Mouse (Mus musculus) CD8-positive naive resting alpha-beta T cell, adult 2 months (primary cell): Measurements from ENCODE around the gene Gm11639.
A peak's percentile ranks its signal among the peaks of the same experiment; 100 is the strongest.

Experiments used
- DNase-seq, 2 experiments: peaks; one replicate each; pipeline ENCODE4 v3.0.0; 2022; ENCODE audit warnings: low read depth in 2 of 2, low spot score in 2 of 2

Gm11639 gene

GRCm38 (mm10) chr11:104685548-104685947 lies at the start of gene Gm11639:
TSS of gene Gm11639 (plus strand) at chr11:104685707.
- no peak for DNase-seq

GRCm38 (mm10) chr11:104637010-104637409 lies 48.5 kb upstream of the Gm11639 start:
- no peak for DNase-seq

- DNase-seq = no peak
Observed at GRCm38 (mm10) chr11:104638006-104638405, 47.5 kb upstream of the Gm11639 start.

- DNase-seq = no peak
Observed at GRCm38 (mm10) chr11:104638906-104639305, 46.6 kb upstream of the Gm11639 start.

- DNase-seq = no peak
Observed at GRCm38 (mm10) chr11:104639634-104640033, 45.9 kb upstream of the Gm11639 start.

- DNase-seq = no peak
Observed at GRCm38 (mm10) chr11:104640894-104641293, 44.6 kb upstream of the Gm11639 start.

GRCm38 (mm10) chr11:104643236-104643635 lies 42.3 kb upstream of the Gm11639 start:
- no peak for DNase-seq

GRCm38 (mm10) chr11:104645402-104645801 lies 40.1 kb upstream of the Gm11639 start:
- no peak for DNase-seq

- no peak for DNase-seq
Observed at GRCm38 (mm10) chr11:104646173-104646572, 39.3 kb upstream of the Gm11639 start.

GRCm38 (mm10) chr11:104646611-104647010 lies 38.9 kb upstream of the Gm11639 start:
- no peak for DNase-seq

- DNase-seq = no peak
Observed at GRCm38 (mm10) chr11:104647188-104647867, 38.2 kb upstream of the Gm11639 start.

- peak; percentile 68 to 76 for DNase-seq
Observed at GRCm38 (mm10) chr11:104648571-104648970, 36.9 kb upstream of the Gm11639 start.

- peak; percentile 42 to 51 for DNase-seq
Observed at GRCm38 (mm10) chr11:104660599-104660998, 24.9 kb upstream of the Gm11639 start.

- DNase-seq = peak; percentile 65
Observed at GRCm38 (mm10) chr11:104661106-104661505, 24.4 kb upstream of the Gm11639 start.

- DNase-seq = peak in 1 of 2 experiments; percentile 53
Observed at GRCm38 (mm10) chr11:104661531-104662205, 23.8 kb upstream of the Gm11639 start.

- DNase-seq = peak in 1 of 2 experiments; percentile 26
Observed at GRCm38 (mm10) chr11:104662573-104662972, 22.9 kb upstream of the Gm11639 start.

GRCm38 (mm10) chr11:104663241-104663877 lies 22.1 kb upstream of the Gm11639 start:
- DNase-seq = no peak

GRCm38 (mm10) chr11:104663878-104664261 lies 21.6 kb upstream of the Gm11639 start:
- peak; percentile 54 to 64 for DNase-seq

GRCm38 (mm10) chr11:104664441-104664840 lies 21.1 kb upstream of the Gm11639 start:
- DNase-seq = no peak

- peak; percentile 54 to 67 for DNase-seq
Observed at GRCm38 (mm10) chr11:104667399-104667798, 18.1 kb upstream of the Gm11639 start.

- DNase-seq = no peak
Observed at GRCm38 (mm10) chr11:104673412-104673811, 12.1 kb upstream of the Gm11639 start.

GRCm38 (mm10) chr11:104674768-104675167 lies 10.7 kb upstream of the Gm11639 start:
- DNase-seq = no peak
